Mouse (Mus musculus): ENCODE measurements around the gene Lmo2. TPM values are rescaled to one million over a fixed set of nuclear protein-coding genes. Genes with fewer than 3 reads are reported as not detected.

The Lmo2 gene
- total and polyA plus RNA-seq, 2 experiments: 3.8 to 4.5 TPM

DNA sequence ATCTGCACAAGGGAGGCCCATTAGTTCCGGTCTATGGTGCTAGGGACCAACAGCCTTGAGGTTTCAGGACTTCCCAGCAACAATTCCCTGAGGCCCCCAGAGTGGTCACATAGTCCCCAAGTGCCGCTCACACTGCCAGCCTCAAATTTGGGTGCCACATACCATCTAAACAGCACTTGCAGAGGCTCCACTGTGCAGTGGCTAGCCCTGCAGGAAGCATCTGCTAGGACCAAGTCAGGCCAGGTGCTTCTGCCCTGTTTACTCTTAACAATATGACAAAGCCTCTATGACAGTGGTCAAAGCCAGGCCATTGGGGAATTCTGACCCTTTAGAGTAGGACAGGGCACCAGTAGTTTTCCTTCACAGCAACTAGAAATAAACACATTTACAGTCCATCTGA lies 21.1 kb upstream of the Lmo2 start:
- DNase-seq (ENCODE audit: extremely low read depth, low read depth, low spot score): no peak
- H3K27me3 ChIP-seq (ENCODE audit: control insufficient read depth, insufficient read depth, low read length): no peaks in the 10 kb centered on the region
- 93% methylated on average over 2 of the region's 2 CpGs for WGBS

DNA sequence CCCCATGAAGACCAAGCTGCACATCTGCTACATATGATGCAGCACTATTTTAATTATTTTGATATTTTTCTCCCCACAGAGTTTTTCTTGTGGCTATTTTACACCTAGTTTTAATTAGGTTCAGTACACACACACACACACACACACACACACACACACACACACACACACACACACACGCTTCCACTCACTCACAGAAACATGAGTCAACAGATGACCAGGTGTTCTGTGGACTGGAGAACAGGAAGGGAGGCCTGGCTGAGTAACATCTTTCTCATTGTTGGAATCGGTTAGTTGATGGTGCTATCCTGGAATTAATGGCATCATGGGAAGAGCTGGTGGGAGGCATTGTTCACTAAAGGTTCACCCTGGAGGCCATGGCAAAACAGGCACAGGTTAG lies 20.1 kb upstream of the Lmo2 start:
- no peak for DNase-seq (ENCODE audit: extremely low read depth, low read depth, low spot score)
- no peak overlapping the region for H3K4me3 ChIP-seq (ENCODE audit: insufficient read depth, low read depth, low read length)
- H3K4me1 ChIP-seq (ENCODE audit: control insufficient read depth, insufficient read depth, low read length): no peaks in the 10 kb centered on the region
- 97% methylated on average over 2 of the region's 2 CpGs for WGBS
- H3K79me2 ChIP-seq (ENCODE audit: control insufficient read depth, insufficient read depth, low read length): no peaks in the 10 kb centered on the region
- H3K36me3 ChIP-seq (ENCODE audit: control insufficient read depth, insufficient read depth, low read length): no peaks in the 10 kb centered on the region
- H3K27ac ChIP-seq (replicated peaks; ENCODE audit: insufficient read depth, low read depth, low read length): no peak overlapping the region
- no peak overlapping the region for H3K9ac ChIP-seq (ENCODE audit: low read depth, low read length)
- TF ChIP-seq CTCF (IDR thresholded peaks at IDR 0.05; ENCODE audit: low read depth, low read length) (no peak), POLR2A (IDR thresholded peaks at IDR 0.05; ENCODE audit: extremely low read depth, insufficient read depth, low read length) (no peak)
- H3K27me3 ChIP-seq (ENCODE audit: control insufficient read depth, insufficient read depth, low read length): no peaks in the 10 kb centered on the region

More for the DNA sequence above, 21.1 kb upstream of the Lmo2 start:
- Histone ChIP-seq H3K27ac (replicated peaks; ENCODE audit: insufficient read depth, low read depth, low read length) (no peak overlapping the region), H3K4me3 (ENCODE audit: insufficient read depth, low read depth, low read length) (no peak overlapping the region), H3K36me3 (ENCODE audit: control insufficient read depth, insufficient read depth, low read length) (no peaks in the 10 kb centered on the region), H3K9ac (ENCODE audit: low read depth, low read length) (no peak overlapping the region), H3K79me2 (ENCODE audit: control insufficient read depth, insufficient read depth, low read length) (no peaks in the 10 kb centered on the region), H3K4me1 (ENCODE audit: control insufficient read depth, insufficient read depth, low read length) (no peaks in the 10 kb centered on the region)
- TF ChIP-seq POLR2A (IDR thresholded peaks at IDR 0.05; ENCODE audit: extremely low read depth, insufficient read depth, low read length) (no peak), CTCF (IDR thresholded peaks at IDR 0.05; ENCODE audit: low read depth, low read length) (no peak)

GRCm38 (mm10) chr2:103938573-103938972 lies 19.2 kb upstream of the Lmo2 start:
- no peak overlapping the region for H3K9ac ChIP-seq (ENCODE audit: low read depth, low read length)
- no peaks in the 10 kb centered on the region for H3K27me3 ChIP-seq (ENCODE audit: control insufficient read depth, insufficient read depth, low read length)
- no peak for DNase-seq (ENCODE audit: extremely low read depth, low read depth, low spot score)
- H3K4me3 ChIP-seq (ENCODE audit: insufficient read depth, low read depth, low read length): no peak overlapping the region
- no peaks in the 10 kb centered on the region for H3K79me2 ChIP-seq (ENCODE audit: control insufficient read depth, insufficient read depth, low read length)
- no peaks in the 10 kb centered on the region for H3K36me3 ChIP-seq (ENCODE audit: control insufficient read depth, insufficient read depth, low read length)
- no peak overlapping the region for H3K27ac ChIP-seq (replicated peaks; ENCODE audit: insufficient read depth, low read depth, low read length)
- 69% methylated on average over 1 of the region's 1 CpGs for WGBS
- TF ChIP-seq POLR2A (IDR thresholded peaks at IDR 0.05; ENCODE audit: extremely low read depth, insufficient read depth, low read length) (no peak), CTCF (IDR thresholded peaks at IDR 0.05; ENCODE audit: low read depth, low read length) (no peak)
- no peaks in the 10 kb centered on the region for H3K4me1 ChIP-seq (ENCODE audit: control insufficient read depth, insufficient read depth, low read length)

- H3K27ac ChIP-seq (replicated peaks; ENCODE audit: insufficient read depth, low read depth, low read length): no peak overlapping the region
Observed at GRCm38 (mm10) chr2:103939003-103939402, 18.8 kb upstream of the Lmo2 start.

DNA sequence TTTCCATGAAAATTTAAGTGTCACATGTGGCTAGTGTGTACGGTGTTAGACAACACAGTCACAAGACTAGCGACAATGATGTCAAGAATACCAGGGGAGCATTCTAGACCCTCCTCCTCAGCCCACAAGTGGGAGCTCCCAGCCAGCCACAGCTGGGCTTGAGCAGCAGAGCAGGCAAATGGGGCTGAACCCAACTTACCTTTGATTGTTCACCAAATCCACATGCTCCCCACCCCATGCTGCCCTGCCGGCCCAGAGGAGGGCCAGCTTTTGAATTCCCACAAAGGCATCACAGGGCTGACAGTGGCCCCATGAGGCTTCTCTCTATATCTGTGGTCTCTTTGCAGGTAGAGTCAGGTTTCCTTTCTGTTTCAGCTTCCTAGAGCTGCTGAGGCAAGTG lies 16.7 kb upstream of the Lmo2 start:
- H3K27ac ChIP-seq (replicated peaks; ENCODE audit: insufficient read depth, low read depth, low read length): no peak overlapping the region
- no peaks in the 10 kb centered on the region for H3K79me2 ChIP-seq (ENCODE audit: control insufficient read depth, insufficient read depth, low read length)
- no peaks in the 10 kb centered on the region for H3K27me3 ChIP-seq (ENCODE audit: control insufficient read depth, insufficient read depth, low read length)
- H3K4me1 ChIP-seq (ENCODE audit: control insufficient read depth, insufficient read depth, low read length): no peaks in the 10 kb centered on the region
- H3K36me3 ChIP-seq (ENCODE audit: control insufficient read depth, insufficient read depth, low read length): no peaks in the 10 kb centered on the region
- WGBS: 93% methylated on average over 3 of the region's 3 CpGs
- no peak for DNase-seq (ENCODE audit: extremely low read depth, low read depth, low spot score)
- H3K4me3 ChIP-seq (ENCODE audit: insufficient read depth, low read depth, low read length): no peak overlapping the region
- TF ChIP-seq CTCF (IDR thresholded peaks at IDR 0.05; ENCODE audit: low read depth, low read length) (no peak), POLR2A (IDR thresholded peaks at IDR 0.05; ENCODE audit: extremely low read depth, insufficient read depth, low read length) (no peak)
- H3K9ac ChIP-seq (ENCODE audit: low read depth, low read length): no peak overlapping the region

More at GRCm38 (mm10) chr2:103939003-103939402, 18.8 kb upstream of the Lmo2 start:
- H3K27me3 ChIP-seq (ENCODE audit: control insufficient read depth, insufficient read depth, low read length): no peaks in the 10 kb centered on the region
- no peak overlapping the region for H3K9ac ChIP-seq (ENCODE audit: low read depth, low read length)
- no peak for DNase-seq (ENCODE audit: extremely low read depth, low read depth, low spot score)
- no peaks in the 10 kb centered on the region for H3K36me3 ChIP-seq (ENCODE audit: control insufficient read depth, insufficient read depth, low read length)
- no peaks in the 10 kb centered on the region for H3K79me2 ChIP-seq (ENCODE audit: control insufficient read depth, insufficient read depth, low read length)
- no peak overlapping the region for H3K4me3 ChIP-seq (ENCODE audit: insufficient read depth, low read depth, low read length)
- TF ChIP-seq POLR2A (IDR thresholded peaks at IDR 0.05; ENCODE audit: extremely low read depth, insufficient read depth, low read length) (no peak), CTCF (IDR thresholded peaks at IDR 0.05; ENCODE audit: low read depth, low read length) (no peak)
- no peaks in the 10 kb centered on the region for H3K4me1 ChIP-seq (ENCODE audit: control insufficient read depth, insufficient read depth, low read length)

DNA sequence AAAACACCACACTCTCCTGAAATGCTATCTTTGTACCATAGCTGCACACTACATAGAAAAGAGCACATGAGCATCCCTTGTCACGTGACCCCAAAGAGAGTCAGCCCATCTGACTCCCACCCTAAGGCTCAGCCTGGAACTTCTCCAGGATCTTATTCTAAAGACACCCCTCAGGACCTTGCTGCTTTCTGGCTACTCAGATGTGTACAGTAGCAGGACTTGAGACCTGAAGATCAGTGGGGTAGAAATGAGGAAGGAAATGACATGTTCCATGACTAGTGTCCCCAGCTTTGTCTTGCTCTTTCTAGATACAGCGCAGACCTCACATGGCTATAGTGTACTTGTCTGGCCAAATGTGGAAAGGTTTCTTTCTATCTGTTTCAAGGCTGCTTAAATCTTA lies 12.9 kb upstream of the Lmo2 start:
- Histone ChIP-seq H3K27me3 (ENCODE audit: control insufficient read depth, insufficient read depth, low read length) (no peaks in the 10 kb centered on the region), H3K36me3 (ENCODE audit: control insufficient read depth, insufficient read depth, low read length) (no peaks in the 10 kb centered on the region), H3K4me3 (ENCODE audit: insufficient read depth, low read depth, low read length) (no peak overlapping the region), H3K9ac (ENCODE audit: low read depth, low read length) (no peak overlapping the region), H3K79me2 (ENCODE audit: control insufficient read depth, insufficient read depth, low read length) (no peaks in the 10 kb centered on the region), H3K4me1 (ENCODE audit: control insufficient read depth, insufficient read depth, low read length) (no peaks in the 10 kb centered on the region), H3K27ac (replicated peaks; ENCODE audit: insufficient read depth, low read depth, low read length) (no peak overlapping the region)
- whole genome bisulfite sequencing: 80% methylated on average over 2 of the region's 2 CpGs
- no peak for TF ChIP-seq POLR2A (IDR thresholded peaks at IDR 0.05; ENCODE audit: extremely low read depth, insufficient read depth, low read length)
- TF ChIP-seq CTCF (IDR thresholded peaks at IDR 0.05; ENCODE audit: low read depth, low read length): no peak
- peak; percentile 27 for DNase-seq (ENCODE audit: extremely low read depth, low read depth, low spot score)
